Mouse (Mus musculus) gastrocnemius, postnatal 25 days (tissue): ENCODE results near the gene Upk2. TPM values are rescaled to one million over a fixed set of nuclear protein-coding genes. Genes with fewer than 3 reads are reported as not detected.
A peak's percentile ranks its signal among the peaks of the same experiment; 100 is the strongest.

Experiments used
- DNase-seq: peaks from one replicate; pipeline ENCODE4 v3.0.0; 2022
- total RNA-seq, 2 experiments: library from RNA; stranded (reverse); gene quantifications; 1 replicate in 1 of 2; 2 replicates in 1 of 2; pipeline ENCODE4 v1.2.3; 2021

Upk2 gene
- total RNA-seq, 2 experiments from 2014 or later, result 0.32 to 0.43 TPM

DNA sequence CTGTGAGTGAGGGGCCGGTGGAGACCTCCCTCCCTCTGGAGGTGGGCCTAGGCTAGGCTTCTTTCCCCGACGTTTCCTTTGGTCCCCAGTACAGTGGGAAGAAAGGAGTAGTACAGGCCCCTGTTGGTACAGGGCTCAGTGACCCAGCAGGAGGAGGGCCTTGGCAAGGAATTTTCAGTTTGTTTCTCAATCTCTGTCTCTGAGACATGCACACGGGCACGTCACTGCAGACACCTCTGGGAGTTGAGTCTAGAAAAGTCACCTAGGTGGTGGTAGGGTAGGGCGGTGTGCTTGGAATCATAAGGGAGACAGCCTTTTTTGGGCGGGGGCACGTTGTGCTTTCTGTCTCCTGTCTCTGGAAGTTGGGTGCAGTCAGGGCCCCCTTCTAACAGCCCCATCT, 33.6 kb upstream of the Upk2 start:
- peak; percentile 14 for DNase-seq

GRCm38 (mm10) chr9:44487441-44487840, 32.7 kb upstream of the Upk2 start:
- DNase-seq, result peak; percentile 90

DNA sequence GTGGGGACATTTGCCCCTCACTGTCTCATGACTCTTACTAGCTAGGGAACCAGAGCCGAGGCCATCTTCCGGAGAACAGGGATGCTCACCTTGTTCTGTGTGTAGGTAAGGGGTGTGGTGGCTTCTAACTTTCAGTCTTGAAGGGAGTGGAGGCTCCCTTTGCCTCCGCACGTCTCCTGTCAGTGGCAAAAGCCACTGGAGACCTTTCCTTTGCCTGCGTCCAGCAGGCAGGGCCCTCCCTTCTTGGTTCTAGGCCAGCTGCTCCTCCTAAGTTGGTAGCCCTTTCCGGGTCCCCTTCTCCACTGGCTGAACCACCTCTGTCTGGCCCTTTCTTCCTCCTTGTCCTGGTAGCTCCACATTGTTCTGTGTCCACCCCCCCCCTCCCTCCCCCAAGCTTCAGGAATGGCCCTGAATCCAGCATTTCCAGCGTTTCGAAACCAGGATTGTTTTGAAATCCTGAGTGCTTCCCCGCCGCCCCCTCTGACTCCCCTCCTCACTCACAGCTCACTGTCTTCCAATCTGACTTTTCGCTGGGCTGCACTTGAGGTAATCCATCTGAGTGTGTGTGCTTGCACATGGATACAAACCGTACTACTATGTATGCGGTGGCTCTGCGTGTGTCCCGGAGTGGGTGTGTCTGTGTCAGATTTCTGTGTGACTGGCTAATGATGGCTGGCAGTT, 32.1 kb upstream of the Upk2 start:
- DNase-seq, result peak; percentile 64

DNA sequence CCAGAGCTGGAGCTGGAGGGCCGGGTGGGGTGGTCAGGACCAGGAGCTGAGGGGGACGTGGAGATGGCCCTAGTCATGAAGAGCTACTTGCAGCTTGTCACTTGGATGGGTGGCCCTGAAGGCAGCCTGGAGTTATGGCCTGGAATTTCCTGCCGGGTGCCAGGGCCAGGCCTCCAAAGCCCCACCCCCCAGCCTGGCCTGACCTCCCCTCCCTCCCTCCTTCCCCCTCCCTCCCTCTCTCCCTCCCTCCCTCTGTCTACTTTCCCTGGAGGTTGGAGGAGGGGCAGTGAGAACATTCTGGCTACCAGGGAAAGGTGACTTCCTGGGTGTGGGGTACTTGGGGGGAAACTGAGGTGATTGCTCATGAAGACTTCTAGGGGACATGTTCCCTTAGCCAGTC, 31.6 kb upstream of the Upk2 start:
- peak; percentile 73 for DNase-seq

- DNase-seq, result peak; percentile 61
These were observed 30.9 kb upstream of the Upk2 start for GRCm38 (mm10) chr9:44485516-44486161.

DNA sequence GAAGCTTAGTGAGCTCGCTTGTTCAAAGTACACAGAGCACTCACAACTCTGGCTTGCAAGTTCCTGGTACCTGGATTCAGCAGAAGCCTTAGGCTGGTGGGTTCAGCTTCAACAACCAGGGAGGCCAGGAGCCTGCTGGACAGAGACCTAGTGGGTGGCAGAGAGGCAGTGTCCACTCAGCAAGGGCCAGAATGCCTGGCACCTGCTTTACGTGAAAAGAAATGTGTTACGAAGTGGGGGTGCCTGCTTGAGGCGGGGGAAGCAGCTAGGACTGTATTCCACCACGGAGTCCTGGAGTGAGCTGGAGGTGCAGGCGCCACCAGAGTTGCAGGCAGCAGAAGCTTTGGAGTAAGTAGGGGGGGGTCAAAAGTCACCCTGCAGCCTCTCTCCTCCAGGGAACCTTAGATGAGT, 30.3 kb upstream of the Upk2 start:
- DNase-seq, result no peak

GRCm38 (mm10) chr9:44484311-44485104, 29.7 kb upstream of the Upk2 start:
- no peak for DNase-seq

DNA sequence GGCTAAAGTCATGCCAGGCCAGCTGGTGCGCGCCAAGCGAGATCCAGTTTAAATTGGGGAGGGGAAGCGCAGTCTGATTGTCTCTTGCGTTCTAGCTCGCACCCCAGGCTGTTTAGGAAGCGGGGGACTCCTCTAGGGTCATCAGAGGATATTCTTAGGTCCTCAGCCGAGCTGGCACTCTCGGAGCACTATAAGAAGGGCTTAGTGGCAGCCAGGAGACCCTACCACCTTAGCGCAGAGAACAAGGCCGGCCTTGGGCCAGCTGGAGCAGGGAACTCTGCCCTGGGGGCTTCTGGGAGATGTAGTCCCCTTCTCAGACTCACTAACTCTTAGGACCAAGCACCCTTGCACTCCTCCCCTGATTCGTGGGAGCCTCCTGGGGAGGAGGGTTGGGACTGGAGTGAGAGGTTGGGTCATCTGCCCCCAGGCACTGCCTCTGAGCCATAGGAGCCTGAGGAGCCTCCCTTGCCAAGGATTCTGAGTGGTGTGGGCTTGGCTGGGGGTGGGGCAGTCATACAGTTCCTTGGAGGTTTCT, 28.8 kb upstream of the Upk2 start:
- DNase-seq, result peak; percentile 77

- peak; percentile 25 for DNase-seq
These were observed 28.3 kb upstream of the Upk2 start for GRCm38 (mm10) chr9:44483041-44483509.

DNA sequence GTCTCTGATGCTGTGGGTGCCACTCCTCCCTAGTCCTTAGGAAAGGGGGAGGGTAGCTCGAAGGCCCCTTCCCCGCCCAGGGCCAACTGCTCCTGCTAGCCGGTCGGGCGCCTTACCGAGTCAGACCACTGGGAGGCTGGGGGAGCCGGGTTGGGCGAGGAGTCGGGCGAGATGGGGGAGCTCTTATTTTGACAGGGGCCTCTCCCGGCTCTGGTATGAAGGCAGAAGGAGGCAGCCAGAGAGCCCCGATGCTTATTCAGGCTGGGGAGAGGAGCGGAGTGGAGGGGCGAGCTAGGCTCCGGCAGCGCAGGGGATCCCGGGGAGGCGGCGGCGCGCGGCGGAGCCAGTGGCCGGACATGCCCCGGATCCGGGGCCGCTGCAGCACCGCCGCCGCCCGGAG, 27.8 kb upstream of the Upk2 start, which contains the start of gene Bcl9l:
Gene Bcl9l, plus strand, starts transcription at position 274 of the 400 bp plus-strand sequence.
- DNase-seq, result peak; percentile 92

GRCm38 (mm10) chr9:44482112-44482511, 27.3 kb upstream of the Upk2 start:
- no peak for DNase-seq

- DNase-seq, result peak; percentile 92
These were observed 25.1 kb upstream of the Upk2 start for GRCm38 (mm10) chr9:44479628-44480428.

- peak; percentile 88 for DNase-seq
These were observed 24.3 kb upstream of the Upk2 start for GRCm38 (mm10) chr9:44478959-44479605.

GRCm38 (mm10) chr9:44478229-44478921, 23.6 kb upstream of the Upk2 start:
- no peak for DNase-seq

GRCm38 (mm10) chr9:44477339-44478228, 22.8 kb upstream of the Upk2 start:
- DNase-seq, result no peak

- no peak for DNase-seq
These were observed 21.2 kb upstream of the Upk2 start for GRCm38 (mm10) chr9:44475936-44476335.

- DNase-seq, result peak; percentile 87
These were observed 19.6 kb upstream of the Upk2 start for GRCm38 (mm10) chr9:44474327-44474726.

DNA sequence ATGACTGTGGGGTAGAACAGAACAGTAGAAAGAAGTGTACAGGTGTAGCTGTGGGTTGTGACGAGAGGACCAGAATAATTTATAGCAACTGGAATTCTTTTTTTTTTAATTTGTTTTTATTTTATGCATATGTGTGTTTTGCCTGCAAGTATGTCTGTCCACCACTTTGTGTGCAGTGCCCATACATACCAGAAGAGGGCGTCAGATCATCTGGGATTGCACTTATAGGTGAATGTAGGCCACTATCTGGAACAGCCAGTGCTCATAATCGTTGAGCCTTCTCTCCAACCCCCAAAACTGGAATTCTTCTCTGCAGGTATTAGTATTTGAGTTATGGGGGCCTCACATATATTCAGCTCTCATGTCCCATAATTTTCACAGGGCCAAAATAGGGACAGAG, 18.4 kb upstream of the Upk2 start:
- no peak for DNase-seq

DNA sequence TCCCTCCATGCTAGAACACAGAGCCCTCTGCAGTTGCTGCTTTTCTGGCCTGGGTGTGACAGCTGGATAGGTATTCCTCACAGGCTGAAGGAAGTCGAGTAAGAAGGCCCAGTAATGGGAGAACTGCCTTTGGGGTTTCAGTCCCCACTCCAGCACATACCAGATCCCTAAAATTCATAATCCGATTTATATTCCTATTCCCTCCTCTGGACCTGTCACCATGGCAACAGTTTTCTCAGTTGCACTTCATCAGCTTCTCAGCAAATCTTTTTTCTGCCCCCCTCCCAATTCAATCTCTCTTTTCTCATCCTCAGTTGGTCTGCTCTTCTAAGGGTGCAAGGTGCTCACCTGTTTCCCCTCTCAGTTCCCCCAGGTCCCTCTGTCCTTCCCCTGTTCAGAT, 14.0 kb upstream of the Upk2 start:
- no peak for DNase-seq

GRCm38 (mm10) chr9:44468224-44468623, 13.4 kb upstream of the Upk2 start:
- DNase-seq, result no peak
